Mouse (Mus musculus) small intestine, adult 2 months (tissue): ENCODE measurements around the gene Ehd1. TPM values are rescaled to one million over a fixed set of nuclear protein-coding genes. Genes with fewer than 3 reads are reported as not detected.

ENCODE experiments used
- H3K27ac ChIP-seq: fragments of 200-500 bp; 2 replicates; pipeline ENCODE4 v1.5.1; 2012; ENCODE audit warnings: low read depth, low read length, control low read depth, inconsistent platforms; ENCODE audit not compliant: insufficient read depth
- H3K27me3 ChIP-seq: fragments of 200-500 bp; 2 replicates; pipeline ENCODE4 v1.6.1; 2012; ENCODE audit warnings: mild to moderate bottlenecking, moderate library complexity, low read length, inconsistent platforms; ENCODE audit not compliant: control insufficient read depth, insufficient read depth
- H3K36me3 ChIP-seq: fragments of 200-500 bp; 2 replicates; pipeline ENCODE4 v1.6.1; 2012; ENCODE audit warnings: mild to moderate bottlenecking, low read length, control low read depth, inconsistent platforms; ENCODE audit not compliant: control insufficient read depth, insufficient read depth
- H3K4me1 ChIP-seq: fragments of 200-500 bp; 2 replicates; pipeline ENCODE4 v1.6.1; 2012; ENCODE audit warnings: low read length, inconsistent platforms, mixed read lengths; ENCODE audit not compliant: control insufficient read depth, insufficient read depth, insufficient read length
- H3K4me3 ChIP-seq: fragments of 200-500 bp; 2 replicates; pipeline ENCODE4 v1.5.1; 2012; ENCODE audit warnings: low read depth, mild to moderate bottlenecking, control low read depth, inconsistent platforms, low read length, moderate library complexity
- CTCF ChIP-seq: fragments of 200-500 bp; IDR thresholded peaks from 2 replicates; pipeline ENCODE4 v1.5.1; 2012; ENCODE audit warnings: low read depth, mild to moderate bottlenecking, control low read depth, inconsistent platforms, low read length, moderate library complexity, mixed read lengths; ENCODE audit not compliant: insufficient replicate concordance, insufficient read length; ENCODE audit errors: extremely low read depth
- POLR2A ChIP-seq: fragments of 200-500 bp; IDR thresholded peaks from 2 replicates; pipeline ENCODE4 v1.6.1; 2012; ENCODE audit warnings: low read depth, mild to moderate bottlenecking, control low read depth, inconsistent platforms, low read length, moderate library complexity
- WGBS: fragments of 180-500 bp; shearing (Covaris S2); methylation state at CpG from one replicate; pipeline ENCODE4 v1.1.7; 2018; 5-methylcytosine and 5-hydroxymethylcytosine counted together
- polyA plus RNA-seq: library from polyadenylated mRNA; depleted of rRNA; stranded (reverse); fragments of >200 nt; gene quantifications from 2 replicates; pipeline ENCODE4 v1.2.3, GENCODE M21; 2012

Gene Ehd1
- polyA plus RNA-seq, 1 experiment = 714 TPM

DNA sequence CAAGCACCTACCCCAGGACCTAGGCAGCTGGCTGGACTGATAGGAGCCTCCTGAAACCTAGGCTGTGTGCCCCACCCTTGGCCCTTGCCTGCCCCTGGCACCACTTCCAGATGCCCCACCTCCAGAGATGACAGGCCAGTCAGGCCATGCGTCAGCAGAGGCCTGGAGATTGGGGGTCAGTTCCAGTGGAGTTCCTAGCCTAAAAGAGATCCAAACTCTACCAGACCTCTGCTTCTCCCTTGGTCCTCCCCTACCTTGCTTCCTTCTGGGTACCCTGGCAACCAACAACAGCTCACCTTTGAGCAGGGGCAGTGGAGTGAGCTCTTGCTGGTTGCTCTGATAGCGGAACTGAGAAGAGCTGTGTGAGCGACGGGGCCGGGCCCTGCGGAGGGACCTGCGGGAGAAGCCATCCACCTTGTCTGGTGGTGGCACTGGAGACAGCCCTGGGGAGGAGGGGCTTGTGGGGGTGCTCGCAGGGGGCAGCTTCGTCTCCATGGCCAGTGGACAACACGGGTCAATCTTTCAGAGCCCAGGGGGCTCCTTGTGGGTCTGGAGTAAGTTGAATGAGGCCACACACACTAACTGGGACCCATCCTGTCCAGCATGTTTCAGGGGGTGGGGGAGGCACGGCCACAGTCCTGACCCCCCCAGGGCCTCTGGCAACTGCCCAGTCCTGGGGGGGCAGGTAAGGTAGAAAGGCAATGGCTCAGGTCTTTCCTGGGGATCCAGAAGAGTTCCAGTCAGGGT lies 42.0 kb upstream of the Ehd1 start:
- no peaks in the 10 kb centered on the region for H3K27me3 ChIP-seq
- H3K27ac ChIP-seq = no peak overlapping the region
- peak overlapping the region; percentile 85 for H3K4me3 ChIP-seq
- peaks cover 16% of the 10 kb centered on the region for H3K4me1 ChIP-seq
- WGBS = 74% methylated on average over 11 of the region's 11 CpGs
- H3K36me3 ChIP-seq = peaks cover 27% of the 10 kb centered on the region
- no peak for TF ChIP-seq CTCF
- TF ChIP-seq POLR2A = no peak

DNA sequence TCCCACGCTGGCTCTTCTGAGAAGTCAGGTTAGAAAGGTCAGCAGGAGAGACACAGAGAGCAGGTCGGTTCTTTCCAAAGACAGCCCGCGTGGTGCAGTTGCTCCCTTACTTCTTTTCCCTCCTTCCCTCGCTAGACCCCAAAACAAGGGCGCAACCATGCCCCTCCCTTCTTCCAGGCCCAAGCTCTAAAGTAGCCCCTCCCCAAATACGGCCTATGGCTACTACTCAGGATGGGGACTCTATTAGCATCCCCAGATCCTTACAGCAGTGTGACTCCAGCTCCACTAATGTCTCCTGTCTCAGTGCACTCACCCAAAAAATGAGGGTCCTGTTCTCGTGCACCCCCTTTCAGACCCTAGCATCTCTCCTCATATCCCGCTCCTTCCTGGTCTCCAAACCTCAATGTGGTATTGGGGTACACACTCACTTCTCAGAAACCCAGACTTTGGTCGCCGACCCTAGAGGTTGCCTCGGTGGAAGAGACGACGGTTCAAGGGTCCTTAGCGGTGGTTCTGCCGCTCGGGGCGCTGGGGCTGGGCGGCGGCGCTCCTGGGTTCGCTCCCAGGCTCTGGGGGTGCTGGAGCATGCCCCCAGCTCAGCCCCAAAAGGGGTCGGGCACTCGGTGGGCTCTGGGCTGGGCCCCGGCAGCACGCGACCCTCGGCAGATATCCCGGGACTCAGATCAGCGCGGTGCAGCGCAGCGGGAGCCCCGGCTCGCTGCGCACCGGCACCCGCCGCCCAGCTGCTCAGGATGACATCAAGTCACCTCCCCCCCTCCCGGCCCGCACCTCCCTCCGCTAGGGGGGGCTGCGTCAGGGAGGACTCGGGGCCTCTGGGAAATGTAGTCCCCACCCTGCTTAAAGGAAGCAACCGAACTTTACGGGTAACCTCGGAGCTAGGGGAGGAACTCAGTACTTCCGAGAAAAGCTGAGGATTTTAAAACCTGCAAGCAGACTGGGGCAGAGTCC lies 41.2 kb upstream of the Ehd1 start, which contains the start of gene Ppp2r5b:
Gene Ppp2r5b, minus strand, starts transcription at position 789 of the 969 bp plus-strand sequence.
- Histone ChIP-seq H3K4me1 (peaks cover 19% of the 10 kb centered on the region), H3K27ac (peak within 1 kb of the TSS; percentile 100), H3K36me3 (peaks cover 18% of the 10 kb centered on the region), H3K4me3 (peak within 1 kb of the TSS; percentile 85), H3K27me3 (no peaks in the 10 kb centered on the region)
- 8% methylated on average over 48 of the region's 48 CpGs for WGBS
- TF ChIP-seq CTCF = peak; percentile 27; the same call in 1 of the 2 replicates
- peak; percentile 46 for TF ChIP-seq POLR2A

- H3K4me1 ChIP-seq = peaks cover 19% of the 10 kb centered on the region
- peaks cover 12% of the 10 kb centered on the region for H3K36me3 ChIP-seq
- no peaks in the 10 kb centered on the region for H3K27me3 ChIP-seq
- no peak; the same call in 1 of the 2 replicates for TF ChIP-seq POLR2A
- TF ChIP-seq CTCF = no peak
- 0% methylated on average over 9 of the region's 9 CpGs for WGBS
- H3K27ac ChIP-seq = peak overlapping the region; percentile 100
- H3K4me3 ChIP-seq = peak overlapping the region; percentile 85
These were observed 40.5 kb upstream of the Ehd1 start for GRCm38 (mm10) chr19:6236053-6236441.

- 78% methylated on average over 7 of the region's 7 CpGs for WGBS
- no peak overlapping the region for H3K27ac ChIP-seq
- peaks cover 19% of the 10 kb centered on the region for H3K4me1 ChIP-seq
- H3K4me3 ChIP-seq = no peak overlapping the region
- no peaks in the 10 kb centered on the region for H3K27me3 ChIP-seq
- TF ChIP-seq CTCF (no peak), POLR2A (no peak)
- peaks cover 9% of the 10 kb centered on the region; the same call in 1 of the 2 replicates for H3K36me3 ChIP-seq
These were observed 39.7 kb upstream of the Ehd1 start for GRCm38 (mm10) chr19:6236842-6237241.

GRCm38 (mm10) chr19:6238740-6239139 lies 37.8 kb upstream of the Ehd1 start:
- Histone ChIP-seq H3K27me3 (no peaks in the 10 kb centered on the region), H3K36me3 (no peaks in the 10 kb centered on the region), H3K4me1 (peaks cover 24% of the 10 kb centered on the region), H3K27ac (no peak overlapping the region), H3K4me3 (no peak overlapping the region)
- no peak for TF ChIP-seq POLR2A
- TF ChIP-seq CTCF = no peak

GRCm38 (mm10) chr19:6240136-6240535 lies 36.4 kb upstream of the Ehd1 start:
- H3K27me3 ChIP-seq = no peaks in the 10 kb centered on the region
- TF ChIP-seq POLR2A (no peak), CTCF (no peak)
- H3K4me1 ChIP-seq = peaks cover 14% of the 10 kb centered on the region
- H3K36me3 ChIP-seq = peaks cover 8% of the 10 kb centered on the region
- 19% methylated on average over 1 of the region's 1 CpGs for whole genome bisulfite sequencing
- H3K4me3 ChIP-seq = no peak overlapping the region
- H3K27ac ChIP-seq = peak overlapping the region; percentile 22; the same call in 1 of the 2 replicates
